Mouse (Mus musculus) hindbrain, embryonic 14.5 days (tissue): ENCODE data around the gene Ppp1r14c. TPM values are rescaled to one million over a fixed set of nuclear protein-coding genes. Genes with fewer than 3 reads are reported as not detected.

Experiments used
- ATAC-seq: fragments of 200-750 bp; cut with Nextera tagmentation; 2 replicates; pipeline ENCODE4 v1.8.0; 2017; ENCODE audit warnings: moderate number of reproducible peaks, mild to moderate bottlenecking, moderate TSS enrichment, moderate library complexity; ENCODE audit not compliant: low FRiP score
- DNase-seq: peaks from one replicate; pipeline ENCODE4 v3.0.0-alpha.2; 2015; ENCODE audit warnings: low spot score
- H3K27ac ChIP-seq: fragments of 300-500 bp; sonication (generic); 2 replicates; pipeline ENCODE4 v1.5.1; 2014; ENCODE audit warnings: mild to moderate bottlenecking, moderate library complexity
- H3K27me3 ChIP-seq: fragments of 300-500 bp; sonication (generic); 2 replicates; pipeline ENCODE4 v1.6.1; 2014; ENCODE audit warnings: mild to moderate bottlenecking, low read length, mixed read lengths; ENCODE audit not compliant: control insufficient read depth, insufficient read depth
- H3K36me3 ChIP-seq: fragments of 300-500 bp; sonication (generic); replicated peaks from 2 replicates; pipeline ENCODE4 v1.6.1; 2014; ENCODE audit not compliant: control insufficient read depth, insufficient read depth
- H3K4me1 ChIP-seq: fragments of 300-500 bp; sonication (generic); replicated peaks from 2 replicates; pipeline ENCODE4 v1.6.1; 2014; ENCODE audit warnings: antibody characterized with exemption, low read length, mixed read lengths; ENCODE audit not compliant: control insufficient read depth, insufficient read depth
- H3K4me2 ChIP-seq: fragments of 300-500 bp; sonication (generic); replicated peaks from 2 replicates; pipeline ENCODE4 v1.6.1; 2014; ENCODE audit warnings: mild to moderate bottlenecking, moderate library complexity
- H3K4me3 ChIP-seq: fragments of 300-500 bp; sonication (generic); replicated peaks from 2 replicates; pipeline ENCODE4 v1.5.1; 2014; ENCODE audit warnings: mild to moderate bottlenecking, low read length
- H3K9ac ChIP-seq: fragments of 300-500 bp; sonication (generic); 2 replicates; pipeline ENCODE4 v1.6.1; 2014
- H3K9me3 ChIP-seq: fragments of 300-500 bp; sonication (generic); 2 replicates; pipeline ENCODE4 v1.6.1; 2016; ENCODE audit warnings: low read length; ENCODE audit not compliant: control insufficient read depth
- WGBS: fragments of 180-500 bp; shearing (Covaris S2); extraction: QIAGEN DNeasy Blood & Tissue Kit; methylation state at CpG from one replicate; pipeline ENCODE4 v1.1.7; 2014; 5-methylcytosine and 5-hydroxymethylcytosine counted together
- polyA plus RNA-seq: library from polyadenylated mRNA; unstranded; fragments of >200 nt; fragmentation: Nextera tagmentation; extraction: Ambion mirVana; gene quantifications from 2 replicates; pipeline ENCODE4 v1.2.1, GENCODE M21; 2014

The Ppp1r14c gene
- 75.8 and 78.8 TPM in 2 replicates for polyA plus RNA-seq

DNA sequence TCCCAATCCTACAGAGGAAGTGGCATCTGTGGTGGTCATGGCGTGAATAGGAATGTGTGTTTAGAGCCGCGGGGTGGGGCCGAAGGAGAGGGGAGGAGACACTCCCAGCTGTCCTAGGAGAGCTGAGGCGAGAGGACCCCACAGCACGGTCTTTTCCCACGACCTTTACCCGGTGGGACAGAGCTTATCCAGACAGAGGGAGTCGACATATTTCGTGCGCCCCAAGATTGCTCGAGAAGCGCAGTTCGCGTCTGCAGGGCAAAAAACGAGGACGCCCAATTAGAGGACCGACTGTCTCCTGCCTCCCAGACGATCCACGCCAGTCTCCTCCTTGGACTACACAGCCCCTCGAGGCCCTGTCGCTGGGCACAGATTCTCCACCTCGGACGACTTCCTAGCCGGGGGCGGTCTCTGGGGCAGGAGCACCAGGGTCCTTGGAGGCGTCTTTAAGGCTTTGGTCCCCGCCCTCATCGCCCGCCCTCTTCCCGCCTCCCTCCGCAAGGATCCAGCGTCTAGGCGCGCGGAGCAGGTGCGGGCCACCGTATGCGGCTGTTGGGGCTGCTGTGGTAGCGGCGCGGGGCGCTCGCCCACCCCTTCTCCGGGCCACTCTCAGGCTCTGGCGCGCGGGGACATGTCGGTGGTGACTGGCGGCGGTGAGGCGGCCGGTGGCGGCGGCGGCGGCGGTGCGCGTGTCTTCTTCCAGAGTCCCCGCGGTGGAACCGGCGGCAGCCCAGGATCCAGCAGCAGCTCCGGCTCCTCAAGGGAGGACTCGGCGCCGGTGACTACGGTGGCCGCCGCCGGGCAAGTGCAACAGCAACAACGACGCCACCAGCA lies at the start of gene Ppp1r14c:
TSS of gene Ppp1r14c (plus strand) at position 22 of the 834 bp plus-strand sequence.
- ATAC-seq (peak; percentile 84), DNase-seq (peak; percentile 55)
- Histone ChIP-seq H3K4me3 (peak within 1 kb of the TSS; percentile 82), H3K27ac (peak within 1 kb of the TSS; percentile 87), H3K36me3 (no peaks in the 10 kb centered on the region), H3K27me3 (no peaks in the 10 kb centered on the region), H3K9me3 (no peaks in the 10 kb centered on the region), H3K4me1 (no peaks in the 10 kb centered on the region), H3K9ac (peak within 1 kb of the TSS; percentile 84), H3K4me2 (peak within 1 kb of the TSS; percentile 83)
- WGBS = under 1% methylated on average over 74 of the region's 74 CpGs

- Histone ChIP-seq H3K27ac (no peak overlapping the region), H3K4me2 (no peak overlapping the region), H3K36me3 (no peaks in the 10 kb centered on the region), H3K9me3 (no peaks in the 10 kb centered on the region), H3K4me1 (no peaks in the 10 kb centered on the region), H3K9ac (no peak overlapping the region), H3K27me3 (no peaks in the 10 kb centered on the region), H3K4me3 (no peak overlapping the region)
- WGBS = 92% methylated on average over 2 of the region's 2 CpGs
- ATAC-seq (no peak), DNase-seq (no peak)
These were observed 44.5 kb upstream of the Ppp1r14c start for GRCm38 (mm10) chr10:3321406-3321805.

DNA sequence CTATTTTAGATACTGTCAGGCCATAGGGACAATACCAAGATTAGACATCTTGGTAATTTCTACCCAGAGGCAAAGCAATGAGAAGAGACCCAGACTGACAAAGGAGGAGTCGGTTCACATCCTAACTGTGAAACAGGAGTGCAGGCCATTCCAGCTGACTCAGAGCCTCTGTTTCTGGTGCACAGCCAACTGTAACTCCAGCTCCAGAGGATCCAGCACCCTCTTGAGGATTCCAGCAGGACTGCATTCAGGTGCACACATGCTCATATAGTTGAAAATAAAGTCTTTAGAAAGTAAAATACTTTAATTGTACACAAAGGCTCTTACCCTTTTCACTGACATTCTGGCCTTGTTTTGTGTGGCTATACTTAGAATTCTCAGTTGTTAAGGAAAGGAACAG lies 40.4 kb upstream of the Ppp1r14c start:
- Histone ChIP-seq H3K4me1 (no peaks in the 10 kb centered on the region), H3K4me3 (no peak overlapping the region), H3K9ac (no peak overlapping the region), H3K9me3 (no peaks in the 10 kb centered on the region), H3K27me3 (no peaks in the 10 kb centered on the region), H3K4me2 (no peak overlapping the region), H3K27ac (no peak overlapping the region), H3K36me3 (no peaks in the 10 kb centered on the region)
- 85% methylated on average over 1 of the region's 1 CpGs for WGBS
- no peak for ATAC-seq
- DNase-seq = no peak

DNA sequence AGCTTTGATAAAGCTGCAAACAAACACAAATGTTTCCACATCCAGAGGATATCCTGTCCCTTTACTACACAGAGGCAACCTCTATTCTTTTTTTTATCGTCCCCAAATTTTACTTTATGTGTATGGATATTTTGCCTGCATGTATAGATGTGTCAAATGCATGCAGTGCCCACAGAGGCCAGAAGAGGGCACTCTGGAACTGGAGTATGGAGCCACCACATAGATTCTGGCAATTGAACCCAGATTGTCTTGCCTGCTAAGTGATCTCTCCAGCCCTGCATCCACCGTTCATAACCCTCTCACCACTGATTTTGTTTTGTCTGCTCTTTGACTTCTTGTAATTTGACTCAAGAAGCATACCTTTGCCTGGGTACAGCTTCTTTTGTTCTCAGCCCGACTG lies 33.0 kb upstream of the Ppp1r14c start:
- no peak overlapping the region for H3K9ac ChIP-seq
- WGBS = 29% methylated on average over 3 of the region's 3 CpGs
- H3K4me2 ChIP-seq = no peak overlapping the region
- H3K4me1 ChIP-seq = no peaks in the 10 kb centered on the region
- H3K4me3 ChIP-seq = no peak overlapping the region
- ATAC-seq (peak; percentile 31; the same call in 1 of the 2 replicates), DNase-seq (peak; percentile 89)
- no peak overlapping the region for H3K27ac ChIP-seq
- no peaks in the 10 kb centered on the region for H3K36me3 ChIP-seq
- no peaks in the 10 kb centered on the region for H3K27me3 ChIP-seq
- H3K9me3 ChIP-seq = no peaks in the 10 kb centered on the region

- Histone ChIP-seq H3K4me2 (no peak overlapping the region), H3K36me3 (no peaks in the 10 kb centered on the region), H3K9me3 (no peaks in the 10 kb centered on the region), H3K27ac (no peak overlapping the region), H3K9ac (no peak overlapping the region), H3K27me3 (no peaks in the 10 kb centered on the region), H3K4me3 (no peak overlapping the region), H3K4me1 (no peaks in the 10 kb centered on the region)
- ATAC-seq = no peak
- no peak for DNase-seq
These were observed 31.3 kb upstream of the Ppp1r14c start for GRCm38 (mm10) chr10:3334570-3334969.

GRCm38 (mm10) chr10:3336729-3337329 lies 29.0 kb upstream of the Ppp1r14c start:
- H3K36me3 ChIP-seq = no peaks in the 10 kb centered on the region
- DNase-seq (no peak), ATAC-seq (no peak)
- no peaks in the 10 kb centered on the region for H3K9me3 ChIP-seq
- H3K27me3 ChIP-seq = no peaks in the 10 kb centered on the region
- H3K4me3 ChIP-seq = no peak overlapping the region
- H3K4me2 ChIP-seq = no peak overlapping the region
- H3K27ac ChIP-seq = no peak overlapping the region
- no peaks in the 10 kb centered on the region for H3K4me1 ChIP-seq
- 77% methylated on average over 7 of the region's 7 CpGs for WGBS
- H3K9ac ChIP-seq = no peak overlapping the region

GRCm38 (mm10) chr10:3337330-3337901 lies 28.4 kb upstream of the Ppp1r14c start:
- Histone ChIP-seq H3K27ac (no peak overlapping the region), H3K36me3 (no peaks in the 10 kb centered on the region), H3K9ac (no peak overlapping the region), H3K4me2 (no peak overlapping the region), H3K4me3 (no peak overlapping the region), H3K4me1 (no peaks in the 10 kb centered on the region), H3K9me3 (no peaks in the 10 kb centered on the region), H3K27me3 (no peaks in the 10 kb centered on the region)
- DNase-seq (no peak), ATAC-seq (no peak)
- WGBS = 63% methylated on average over 2 of the region's 2 CpGs

GRCm38 (mm10) chr10:3345706-3346105 lies 20.2 kb upstream of the Ppp1r14c start:
- Histone ChIP-seq H3K4me3 (no peak overlapping the region), H3K4me1 (no peaks in the 10 kb centered on the region), H3K9ac (no peak overlapping the region), H3K36me3 (no peaks in the 10 kb centered on the region), H3K4me2 (no peak overlapping the region), H3K9me3 (no peaks in the 10 kb centered on the region), H3K27ac (no peak overlapping the region), H3K27me3 (no peaks in the 10 kb centered on the region)
- 50% methylated on average over 5 of the region's 5 CpGs for WGBS
- no peak for ATAC-seq
- DNase-seq = no peak

DNA sequence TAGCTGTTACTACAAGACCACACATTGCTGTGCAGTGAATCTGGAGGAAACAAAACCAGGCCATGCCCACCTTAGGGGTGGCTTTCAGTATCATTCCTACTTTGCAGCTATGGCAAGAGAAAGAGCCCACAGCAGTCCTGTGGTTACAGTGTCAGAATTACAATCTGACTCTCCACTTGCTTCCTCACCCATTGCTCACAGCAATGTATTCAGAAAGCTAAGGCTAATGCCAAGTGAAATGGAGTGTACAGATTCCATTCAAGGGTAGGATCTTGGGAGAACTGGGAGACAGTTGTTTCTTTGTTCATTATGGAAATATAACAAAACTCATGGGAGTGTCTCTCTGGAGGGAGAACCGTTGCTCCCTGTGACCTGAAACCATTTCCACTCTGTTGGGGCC lies 6.3 kb upstream of the Ppp1r14c start:
- Histone ChIP-seq H3K27ac (no peak overlapping the region), H3K4me1 (no peaks in the 10 kb centered on the region), H3K9me3 (no peaks in the 10 kb centered on the region), H3K27me3 (no peaks in the 10 kb centered on the region), H3K4me2 (no peak overlapping the region), H3K4me3 (no peak overlapping the region), H3K36me3 (no peaks in the 10 kb centered on the region), H3K9ac (no peak overlapping the region)
- ATAC-seq (no peak; the same call in 1 of the 2 replicates), DNase-seq (no peak)
- 47% methylated on average over 1 of the region's 1 CpGs for WGBS
